Mouse (Mus musculus): ENCODE data around the gene Gak. TPM values are rescaled to one million over a fixed set of nuclear protein-coding genes. Genes with fewer than 3 reads are reported as not detected.

Gak gene
- total RNA-seq (2023) = 100 to 1,000 TPM; 144 to 150 TPM

DNA sequence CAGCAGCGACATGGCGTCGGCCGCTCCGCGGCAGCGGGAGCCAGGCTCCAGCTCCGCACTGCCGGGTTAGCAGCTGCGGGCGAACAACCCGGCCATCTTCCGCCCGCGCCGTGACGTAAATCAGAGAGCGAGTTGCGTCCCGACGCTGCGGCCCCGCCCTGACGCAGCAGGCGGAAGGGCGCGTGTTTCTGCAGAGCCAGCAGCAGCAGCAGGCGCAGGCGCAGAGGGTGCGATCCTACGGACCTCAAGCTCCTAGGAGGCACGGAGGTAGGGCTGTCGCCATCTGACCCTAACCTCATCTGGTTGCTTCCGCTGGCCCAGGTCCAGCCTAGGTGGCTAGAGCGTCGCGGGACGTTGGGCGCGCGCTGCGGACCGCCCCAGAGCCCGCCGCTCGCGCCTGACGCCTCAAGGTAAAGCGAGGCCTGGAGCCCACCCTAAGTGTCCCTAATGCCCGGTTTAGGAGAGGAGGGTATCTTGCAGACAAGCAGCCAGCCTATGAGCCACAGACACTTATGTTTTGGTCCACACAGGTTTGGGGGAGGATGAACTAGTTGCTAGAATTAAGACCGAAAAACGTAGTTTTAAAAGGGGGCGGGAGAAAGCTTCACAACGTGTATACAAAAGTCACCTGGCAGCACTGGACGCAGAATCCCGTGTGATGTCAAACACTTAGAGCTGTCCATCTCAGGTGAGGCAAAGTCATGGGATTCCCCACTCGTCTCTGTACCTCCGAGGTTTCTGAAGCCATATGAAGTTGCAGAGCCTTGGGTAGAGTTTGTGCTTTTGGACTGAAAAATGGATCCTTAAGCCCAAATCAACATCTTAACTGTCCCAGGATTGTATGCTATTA is at the start of gene Gak, which contains the start of gene Tmem175:
Gene Gak, minus strand, starts transcription at position 122 of the 850 bp plus-strand sequence.
Gene Tmem175, plus strand, starts transcription at position 137 of the 850 bp plus-strand sequence.

DNA sequence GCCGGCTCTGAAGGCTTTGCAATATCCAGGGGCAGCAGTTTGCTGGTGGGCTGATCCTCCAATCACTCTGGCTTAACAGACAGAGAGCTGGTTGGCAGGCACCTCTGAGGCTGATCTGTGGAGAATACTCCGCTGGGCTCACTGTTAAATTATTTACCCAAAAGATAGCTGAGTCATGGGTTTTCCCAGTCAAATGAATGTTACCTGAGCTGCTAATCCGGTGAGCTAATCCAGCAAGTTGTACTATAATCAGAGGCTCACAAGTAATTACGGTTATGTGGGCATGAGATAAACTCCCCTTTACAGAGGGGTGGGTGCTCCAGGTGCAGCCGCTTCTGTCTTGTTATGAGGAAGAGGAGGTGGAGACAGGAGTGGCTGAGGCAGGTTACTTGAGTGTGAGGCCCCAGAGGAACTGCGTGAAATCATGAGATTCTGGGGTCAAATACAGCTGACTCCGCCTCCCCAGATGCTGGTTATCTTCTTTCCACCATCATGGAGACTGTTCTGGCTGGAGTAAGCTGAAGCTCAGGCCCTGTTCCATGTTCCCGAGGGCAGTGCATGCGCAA is 45.8 kb upstream of the Gak start, which contains the start of gene Slc26a1:
Gene Slc26a1, minus strand, starts transcription at position 319 of the 566 bp plus-strand sequence.

DNA sequence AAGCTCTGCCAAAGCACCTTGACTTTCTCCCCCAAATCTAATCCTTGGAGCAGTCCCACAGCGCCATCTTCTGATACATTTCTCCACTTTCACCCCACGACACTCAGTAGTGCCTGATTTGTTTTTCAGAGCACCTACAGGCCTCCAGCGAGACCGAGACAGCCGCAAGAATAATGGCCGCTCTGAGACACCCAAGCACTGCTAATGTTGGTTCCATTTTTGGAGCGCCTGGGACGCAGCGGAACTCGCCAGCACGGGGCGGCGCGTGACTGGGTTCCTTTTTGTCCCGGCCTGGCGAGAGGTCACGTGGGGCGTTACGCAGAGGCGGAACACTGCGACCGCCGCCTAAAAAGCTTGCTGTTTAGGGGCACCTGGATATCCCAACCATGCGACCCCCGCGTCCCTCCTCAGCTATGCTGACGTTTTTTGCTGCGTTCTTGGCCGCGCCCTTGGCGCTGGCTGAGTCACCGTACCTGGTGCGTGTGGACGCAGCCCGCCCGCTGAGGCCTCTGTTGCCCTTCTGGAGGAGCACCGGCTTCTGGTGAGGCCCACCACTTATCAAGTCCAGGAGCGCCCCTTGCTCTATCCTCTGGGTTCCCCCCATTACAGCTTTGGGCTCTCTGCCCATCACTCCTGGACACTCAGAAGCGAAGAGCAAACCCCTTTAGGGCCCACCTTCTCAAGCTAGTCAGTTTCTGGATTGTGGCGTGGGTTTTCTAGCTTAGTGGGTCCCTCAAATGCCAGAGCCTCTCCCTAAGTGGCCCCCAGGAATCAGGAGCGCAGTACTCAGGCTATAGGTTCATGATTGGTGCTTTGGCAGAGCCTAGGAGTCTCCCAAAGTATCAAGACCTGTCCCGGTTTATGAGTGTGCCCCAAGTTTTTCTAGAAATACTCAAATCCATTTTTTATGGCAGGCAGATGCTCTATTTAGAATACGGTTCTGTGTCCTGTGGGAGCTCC is 39.7 kb upstream of the Gak start, which contains the start of gene Dgkq:
Gene Dgkq, minus strand, starts transcription at position 696 of the 960 bp plus-strand sequence.

DNA sequence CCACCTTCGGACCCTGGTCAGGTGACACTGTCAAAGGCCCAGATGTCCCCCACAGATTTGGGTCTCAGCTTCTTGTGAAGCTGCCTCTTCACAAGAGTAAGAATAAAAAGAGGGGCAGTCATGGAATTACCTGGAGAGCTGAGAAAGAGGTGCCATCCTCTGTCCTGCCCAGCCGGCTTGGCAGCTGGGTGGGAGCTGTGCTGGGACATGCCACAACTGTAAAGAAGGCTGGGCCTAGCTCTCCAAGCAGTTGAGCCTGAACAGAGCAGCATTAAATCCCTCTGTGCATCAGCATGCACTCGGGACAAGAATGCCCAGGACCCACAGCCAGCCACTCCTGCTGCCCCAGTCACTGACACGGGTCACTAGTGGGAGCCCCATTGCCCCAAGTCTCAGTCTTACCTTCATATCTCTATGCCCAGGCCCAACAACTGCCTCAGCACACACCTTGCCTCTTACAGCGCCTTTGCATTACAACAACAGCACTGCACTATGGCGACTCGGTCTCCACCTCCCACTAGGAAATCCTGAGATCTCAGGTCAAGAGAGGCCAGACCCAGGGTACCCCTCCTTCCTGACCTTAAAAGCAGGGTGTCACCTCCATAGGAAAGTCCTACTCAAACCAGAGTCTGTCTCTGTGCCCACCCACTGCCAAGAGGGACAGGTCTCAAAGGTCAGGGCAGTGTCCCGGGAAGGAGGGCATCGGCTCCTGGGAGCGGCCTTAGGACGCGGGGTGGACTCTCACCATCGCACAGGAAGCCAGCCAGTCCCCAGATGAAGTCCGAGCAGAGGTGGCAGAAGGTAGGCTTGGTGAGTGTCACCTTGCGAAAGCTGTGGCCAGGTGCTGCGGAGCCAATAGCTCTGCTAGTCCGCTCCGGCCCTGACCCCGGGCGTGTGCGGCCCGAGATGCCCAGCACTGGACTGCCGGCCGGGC is 30.4 kb upstream of the Gak start, which contains the start of gene Idua:
Gene Idua, plus strand, starts transcription at position 634 of the 934 bp plus-strand sequence.

DNA sequence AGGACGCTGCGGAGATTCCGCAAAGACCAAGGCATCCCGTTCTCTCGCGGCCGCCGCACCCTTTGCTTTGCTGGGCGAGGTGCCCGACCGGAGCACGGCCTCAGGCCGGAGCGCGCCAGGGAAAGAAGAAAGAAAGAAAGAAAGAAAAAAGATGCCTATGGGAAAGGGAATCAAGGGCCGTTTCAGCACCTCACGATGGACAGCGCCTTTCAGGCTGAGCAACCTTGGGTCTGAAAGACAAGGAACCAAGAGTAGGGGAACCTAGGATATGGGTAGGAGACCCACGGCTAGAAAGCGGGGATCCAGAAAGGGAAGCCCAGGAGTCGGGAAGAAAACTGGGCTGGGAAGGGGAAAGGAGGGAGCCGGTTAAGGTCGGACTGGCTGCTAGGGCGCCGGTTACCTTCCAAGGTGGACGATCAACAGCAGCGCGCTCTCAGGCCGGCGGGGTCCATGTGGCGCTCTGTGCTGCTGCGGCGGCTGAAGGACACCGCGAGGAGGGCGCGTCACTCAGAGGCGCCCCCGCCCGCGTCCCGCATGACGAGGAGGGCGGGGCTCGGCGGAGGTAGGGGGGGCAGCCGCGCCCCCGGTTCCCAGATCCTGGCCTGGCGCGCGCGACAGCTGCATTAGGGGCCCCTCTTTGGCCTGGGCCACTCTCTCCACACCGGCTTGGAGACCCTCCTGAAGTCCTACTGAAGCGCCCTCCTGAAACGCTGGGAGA is 79.9 kb downstream of the Gak start, which contains the start of gene Cplx1:
Gene Cplx1, minus strand, starts transcription at position 536 of the 718 bp plus-strand sequence.

Other genes with a start within 250 kb of the Gak start
- gene Pde6b, start 241.4 kb downstream of the Gak start, total RNA-seq (2023) = not detected
- gene Atp5k, start 195.3 kb downstream of the Gak start, total RNA-seq (2023) = 10 to 100 TPM; 61.2 to 72.5 TPM
- gene Mfsd7a, start 180.9 kb downstream of the Gak start, total RNA-seq (2023) = not detected
- gene Pcgf3, start 168.5 kb downstream of the Gak start, total RNA-seq (2023) = 10 to 100 TPM; 21.0 to 43.3 TPM
- gene Cplx1, start 79.7 kb downstream of the Gak start, total RNA-seq (2023) = not detected
- 10 to 100 TPM; 26.7 to 27.1 TPM for gene Tmem175, start within 50 bp of the Gak start, total RNA-seq (2023)
- 10 to 100 TPM; 30.9 to 44.8 TPM for gene Idua, start 30.6 kb upstream of the Gak start, total RNA-seq (2023)
- 10 to 100 TPM; 47.0 to 56.2 TPM for gene Dgkq, start 39.9 kb upstream of the Gak start, total RNA-seq (2023)
- not detected for gene Slc26a1, start 45.8 kb upstream of the Gak start, total RNA-seq (2023)
- gene Fgfrl1, start 62.6 kb upstream of the Gak start, total RNA-seq (2023) = 1 to 10 TPM; 6.1 to 7.5 TPM
- gene Rnf212, start 145.2 kb upstream of the Gak start, total RNA-seq (2023) = not detected
- gene Tmed11, start 165.6 kb upstream of the Gak start, total RNA-seq (2023) = not detected
- gene Vmn2r8, start 179.1 kb upstream of the Gak start, total RNA-seq (2023) = not detected
- not detected for gene Vmn2r9, start 222.8 kb upstream of the Gak start, total RNA-seq (2023)

All from B cell, adult 67 days (primary cell).